7 mouse cellular contexts compared by ENCODE assay signal in the genomic region with DNA sequence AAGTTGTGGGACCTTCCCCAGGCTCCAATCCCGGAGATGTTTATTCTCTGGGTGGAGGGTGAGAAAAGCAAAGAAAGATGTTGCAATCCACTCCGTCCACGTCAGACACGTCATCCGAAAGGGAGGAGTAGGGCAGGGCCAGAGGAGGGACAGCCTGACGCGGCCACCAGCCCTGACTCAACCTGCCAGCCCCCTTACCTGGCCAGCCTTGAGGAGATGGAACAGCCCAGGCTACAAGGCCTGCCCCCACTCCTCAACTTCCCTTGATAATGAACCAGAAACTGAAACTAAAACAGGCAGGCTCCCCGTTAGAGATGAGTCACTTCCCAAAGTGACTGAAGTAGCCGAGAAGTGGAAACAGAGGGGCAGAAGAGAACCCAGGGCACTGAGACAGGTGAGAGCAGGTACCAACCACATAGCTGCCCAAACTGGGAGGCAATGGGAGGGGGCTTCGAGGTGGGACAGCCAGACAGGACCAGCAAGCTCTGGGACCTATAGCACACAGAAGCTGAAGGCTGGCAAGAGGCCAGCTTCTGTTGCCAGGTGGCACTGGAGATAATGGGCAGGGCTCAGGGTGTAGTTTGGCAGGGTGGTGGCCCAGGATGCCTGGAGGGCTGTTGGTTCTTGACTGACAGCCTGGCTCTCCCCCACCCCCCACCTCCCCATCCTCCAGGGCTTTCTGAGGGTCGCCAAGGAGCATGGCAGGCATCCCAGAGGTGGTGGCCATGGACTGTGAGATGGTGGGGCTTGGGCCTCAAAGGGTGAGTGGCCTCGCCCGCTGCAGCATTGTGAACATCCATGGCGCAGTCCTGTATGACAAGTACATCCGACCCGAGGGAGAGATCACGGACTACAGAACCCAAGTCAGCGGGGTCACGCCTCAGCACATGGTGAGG. TPM values are rescaled to one million over a fixed set of nuclear protein-coding genes. Genes with fewer than 3 reads are reported as not detected.
DNase-seq lines count a peak whose midpoint lies in the region; ATAC-seq and TF ChIP-seq lines count a peak whose summit lies in the region.

No protein-coding gene starts in this region.

- intact Hi-C loops in heart, postnatal 36 days (cut with DNase I) = no loop called here

- no peak for TF ChIP-seq CTCF in lung, postnatal 0 days (IDR thresholded peaks at IDR 0.05)

- peaks cover 22% of the 10 kb centered on the region; the same call in 1 of the 2 replicates for H3K4me1 ChIP-seq in lung, postnatal 0 days (ENCODE audit: insufficient read depth, low read depth, low read length)
- peaks cover 15% of the 10 kb centered on the region for H3K4me1 ChIP-seq in stomach, embryonic 14.5 days (ENCODE audit: control insufficient read depth, insufficient read depth, low read length)

- DNase-seq in urinary bladder, adult 18-20 months (ENCODE audit: low spot score in 2 of 2) = peak; percentile 82 to 90
- no peak for DNase-seq in urinary bladder, postnatal 10 days (ENCODE audit: low spot score)
- DNase-seq in brain, adult 2 months (ENCODE audit: low read depth, low spot score) = peak; percentile 31
- peak; percentile 72 to 75 for DNase-seq in heart, postnatal 36 days
- peak; percentile 96 for DNase-seq in lung, postnatal 0 days (ENCODE audit: low spot score)
- DNase-seq in cerebellum, postnatal 4 days (ENCODE audit: low spot score in 2 of 2) = no peak

- H3K9me3 ChIP-seq in lung, postnatal 0 days (ENCODE audit: low read length) = no peaks in the 10 kb centered on the region
- no peaks in the 10 kb centered on the region for H3K9me3 ChIP-seq in stomach, embryonic 14.5 days (ENCODE audit: control insufficient read depth, low read depth, low read length)

- H3K9ac ChIP-seq in lung, postnatal 0 days (replicated peaks; ENCODE audit: low read depth) = 0 out of 2 replicates have a peak overlapping the region, but pooled peaks have one; percentile 23
- H3K9ac ChIP-seq in stomach, embryonic 14.5 days (replicated peaks; ENCODE audit: low read depth, low read length) = no peak overlapping the region

- peak overlapping the region; percentile 59 for H3K4me2 ChIP-seq in lung, postnatal 0 days (replicated peaks; ENCODE audit: low read depth, low read length)
- H3K4me2 ChIP-seq in stomach, embryonic 14.5 days (replicated peaks; ENCODE audit: low read depth, low read length) = peak overlapping the region; percentile 26; the same call in 1 of the 2 replicates

- H3K27ac ChIP-seq in lung, postnatal 0 days (ENCODE audit: low read length) = peak overlapping the region; percentile 83
- peak overlapping the region; percentile 63; the same call in 1 of the 2 replicates for H3K27ac ChIP-seq in stomach, embryonic 14.5 days (ENCODE audit: low read length)

- no peaks in the 10 kb centered on the region for H3K27me3 ChIP-seq in lung, postnatal 0 days (replicated peaks; ENCODE audit: insufficient read depth, low read length)
- H3K27me3 ChIP-seq in stomach, embryonic 14.5 days (ENCODE audit: control insufficient read depth, insufficient read depth, low read length) = no peaks in the 10 kb centered on the region

- WGBS in lung, postnatal 0 days = 40% methylated on average over 19 of the region's 19 CpGs
- 57% methylated on average over 19 of the region's 19 CpGs for WGBS in stomach, embryonic 14.5 days

- peak overlapping the region; percentile 28 for H3K4me3 ChIP-seq in lung, postnatal 0 days (ENCODE audit: low read depth, low read length)
- no peak overlapping the region; the same call in 1 of the 2 replicates for H3K4me3 ChIP-seq in stomach, embryonic 14.5 days (ENCODE audit: low read depth, low read length)

- no peaks in the 10 kb centered on the region for H3K36me3 ChIP-seq in lung, postnatal 0 days (ENCODE audit: insufficient read depth, low read length)
- H3K36me3 ChIP-seq in stomach, embryonic 14.5 days (ENCODE audit: control insufficient read depth, insufficient read depth, low read length) = no peaks in the 10 kb centered on the region

- peak; percentile 82 for TF ChIP-seq EP300 in lung, postnatal 0 days (IDR thresholded peaks at IDR 0.05)

- peak; percentile 97 for ATAC-seq in lung, postnatal 0 days
- peak; percentile 87 for ATAC-seq in stomach, embryonic 14.5 days (ENCODE audit: insufficient number of reproducible peaks, insufficient read depth, low FRiP score, low read depth)

RNA-seq across cellular contexts. Expression of gene Isg20, which starts 0.7 kb away (rescaled TPM):
- 1 to 10 TPM; 8.6 to 9.5 TPM for total RNA-seq in heart, postnatal 36 days (2021)
- 31.0 and 38.5 TPM in 2 replicates for polyA plus RNA-seq in lung, postnatal 0 days (2015; fragmentation: Nextera tagmentation; extraction: Ambion mirVana)
- 16.0 and 18.3 TPM in 2 replicates for polyA plus RNA-seq in stomach, embryonic 14.5 days (2014; fragmentation: Nextera tagmentation; extraction: Ambion mirVana)

RNA-seq across cellular contexts. Expression of gene Aen, which starts 18.2 kb away (rescaled TPM):
- 10 to 100 TPM; 35.2 to 35.3 TPM for total RNA-seq in heart, postnatal 36 days (2021)
- 19.9 and 20.0 TPM in 2 replicates for polyA plus RNA-seq in lung, postnatal 0 days (2015; fragmentation: Nextera tagmentation; extraction: Ambion mirVana)
- 32.6 and 34.9 TPM in 2 replicates for polyA plus RNA-seq in stomach, embryonic 14.5 days (2014; fragmentation: Nextera tagmentation; extraction: Ambion mirVana)

Comparison
In these comparisons a context has a peak if more than half of its experiments do, and no peak if none do; other contexts are left out.
1. DNase-seq: peak in urinary bladder, adult 18-20 months (2 of 2), brain, adult 2 months (single experiment), heart, postnatal 36 days (2 of 2) and lung, postnatal 0 days (single experiment); none in urinary bladder, postnatal 10 days (single experiment) and cerebellum, postnatal 4 days (0 of 2).